Mouse (Mus musculus): Measurements from ENCODE around the gene Rem2. TPM values are rescaled to one million over a fixed set of nuclear protein-coding genes. Genes with fewer than 3 reads are reported as not detected.

Rem2 gene
- 48.0 and 48.8 TPM in 2 replicates for polyA plus RNA-seq (2015; fragmentation: Nextera tagmentation; extraction: Ambion mirVana)

GRCm38 (mm10) chr14:54475941-54476844, at the start of gene Rem2:
TSS of gene Rem2 (plus strand) at chr14:54476100.
- Histone ChIP-seq H3K4me2 (peak within 1 kb of the TSS; percentile 87), H3K9ac (peak within 1 kb of the TSS; percentile 85), H3K4me3 (peak within 1 kb of the TSS; percentile 65), H3K27me3 (peaks cover 34% of the 10 kb centered on the region), H3K4me1 (replicated peaks) (peaks cover 52% of the 10 kb centered on the region), H3K9me3 (no peaks in the 10 kb centered on the region), H3K36me3 (peaks cover 5% of the 10 kb centered on the region), H3K27ac (peak within 1 kb of the TSS; percentile 91)
- peak; percentile 86 for ATAC-seq (ENCODE audit: low FRiP score)
- 2% methylated on average over 23 of the region's 23 CpGs for WGBS

DNA sequence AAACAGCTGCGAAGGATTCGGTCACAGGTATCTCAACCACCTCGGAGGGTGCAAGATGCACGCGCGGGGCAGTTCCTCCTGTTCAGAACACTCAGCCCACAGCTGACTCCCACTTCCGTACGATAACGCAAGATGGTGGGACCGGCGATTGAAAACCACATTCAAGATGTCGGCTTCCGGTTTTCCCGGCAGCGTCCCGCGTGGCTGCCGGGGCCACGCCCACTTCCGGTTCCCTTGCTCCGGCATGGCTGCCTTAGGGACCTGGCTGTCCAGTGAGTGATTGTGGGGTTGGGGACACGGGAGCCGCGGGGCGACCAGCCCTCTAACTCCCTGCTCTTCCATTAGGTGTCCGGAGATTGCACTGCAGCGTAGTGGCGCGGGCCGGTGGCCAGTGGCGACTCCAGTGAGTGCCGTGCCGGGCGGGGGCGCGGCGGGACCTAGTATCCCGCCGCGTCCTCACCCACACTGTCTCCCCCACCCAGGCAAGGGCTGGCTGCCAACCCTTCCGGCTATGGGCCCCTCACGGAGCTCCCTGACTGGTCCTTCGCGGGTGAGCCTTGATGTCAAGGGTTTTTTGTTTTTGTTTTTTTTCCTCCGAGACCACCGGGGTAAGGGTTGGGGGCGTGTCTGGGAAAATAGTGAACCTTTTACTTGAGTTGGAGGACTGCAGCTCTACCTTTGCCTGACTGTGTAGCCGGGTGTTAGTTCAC, 49.1 kb upstream of the Rem2 start, which contains the start of gene Mrpl52:
Gene Mrpl52, plus strand, starts transcription at position 221 of the 710 bp plus-strand sequence.
- Histone ChIP-seq H3K4me1 (replicated peaks) (peaks cover 51% of the 10 kb centered on the region), H3K4me2 (peak within 1 kb of the TSS; percentile 67), H3K36me3 (peaks cover 8% of the 10 kb centered on the region; the same call in 1 of the 2 replicates), H3K27me3 (peaks cover 3% of the 10 kb centered on the region; the same call in 1 of the 2 replicates), H3K9ac (peak within 1 kb of the TSS; percentile 91), H3K4me3 (peak within 1 kb of the TSS; percentile 88), H3K9me3 (no peaks in the 10 kb centered on the region), H3K27ac (peak within 1 kb of the TSS; percentile 94)
- ATAC-seq (ENCODE audit: low FRiP score), result peak; percentile 88
- under 1% methylated on average over 48 of the region's 48 CpGs for WGBS

- H3K9me3 ChIP-seq, result no peaks in the 10 kb centered on the region
- H3K27me3 ChIP-seq, result peaks cover 12% of the 10 kb centered on the region
- peak overlapping the region; percentile 67 for H3K4me2 ChIP-seq
- no peak overlapping the region for H3K27ac ChIP-seq
- ATAC-seq (ENCODE audit: low FRiP score), result no peak
- peaks cover 8% of the 10 kb centered on the region; the same call in 1 of the 2 replicates for H3K36me3 ChIP-seq
- H3K9ac ChIP-seq, result peak overlapping the region; percentile 91
- peak overlapping the region; percentile 88 for H3K4me3 ChIP-seq
- 93% methylated on average over 7 of the region's 7 CpGs for WGBS
- peaks cover 59% of the 10 kb centered on the region for H3K4me1 ChIP-seq (replicated peaks)
Observed at GRCm38 (mm10) chr14:54427696-54428095, 48.2 kb upstream of the Rem2 start.

- H3K27me3 ChIP-seq, result peaks cover 19% of the 10 kb centered on the region
- no peak overlapping the region for H3K9ac ChIP-seq
- WGBS, result 96% methylated on average over 5 of the region's 5 CpGs
- peaks cover 8% of the 10 kb centered on the region; the same call in 1 of the 2 replicates for H3K36me3 ChIP-seq
- no peaks in the 10 kb centered on the region for H3K9me3 ChIP-seq
- no peak overlapping the region for H3K4me3 ChIP-seq
- H3K4me1 ChIP-seq (replicated peaks), result peaks cover 64% of the 10 kb centered on the region
- H3K27ac ChIP-seq, result no peak overlapping the region
- ATAC-seq (ENCODE audit: low FRiP score), result no peak
- H3K4me2 ChIP-seq, result no peak overlapping the region
Observed at GRCm38 (mm10) chr14:54428421-54428820, 47.5 kb upstream of the Rem2 start.

- peak overlapping the region; percentile 71 for H3K4me2 ChIP-seq
- ATAC-seq (ENCODE audit: low FRiP score), result no peak
- peak overlapping the region; percentile 6; the same call in 1 of the 2 replicates for H3K9ac ChIP-seq
- H3K27ac ChIP-seq, result peak overlapping the region; percentile 87
- peak overlapping the region; percentile 55; the same call in 1 of the 2 replicates for H3K4me3 ChIP-seq
- H3K27me3 ChIP-seq, result peaks cover 19% of the 10 kb centered on the region
- no peaks in the 10 kb centered on the region for H3K9me3 ChIP-seq
- H3K4me1 ChIP-seq (replicated peaks), result peaks cover 72% of the 10 kb centered on the region
- peaks cover 8% of the 10 kb centered on the region; the same call in 1 of the 2 replicates for H3K36me3 ChIP-seq
- WGBS, result 73% methylated on average over 7 of the region's 7 CpGs
Observed at GRCm38 (mm10) chr14:54429332-54430093, 46.4 kb upstream of the Rem2 start.

DNA sequence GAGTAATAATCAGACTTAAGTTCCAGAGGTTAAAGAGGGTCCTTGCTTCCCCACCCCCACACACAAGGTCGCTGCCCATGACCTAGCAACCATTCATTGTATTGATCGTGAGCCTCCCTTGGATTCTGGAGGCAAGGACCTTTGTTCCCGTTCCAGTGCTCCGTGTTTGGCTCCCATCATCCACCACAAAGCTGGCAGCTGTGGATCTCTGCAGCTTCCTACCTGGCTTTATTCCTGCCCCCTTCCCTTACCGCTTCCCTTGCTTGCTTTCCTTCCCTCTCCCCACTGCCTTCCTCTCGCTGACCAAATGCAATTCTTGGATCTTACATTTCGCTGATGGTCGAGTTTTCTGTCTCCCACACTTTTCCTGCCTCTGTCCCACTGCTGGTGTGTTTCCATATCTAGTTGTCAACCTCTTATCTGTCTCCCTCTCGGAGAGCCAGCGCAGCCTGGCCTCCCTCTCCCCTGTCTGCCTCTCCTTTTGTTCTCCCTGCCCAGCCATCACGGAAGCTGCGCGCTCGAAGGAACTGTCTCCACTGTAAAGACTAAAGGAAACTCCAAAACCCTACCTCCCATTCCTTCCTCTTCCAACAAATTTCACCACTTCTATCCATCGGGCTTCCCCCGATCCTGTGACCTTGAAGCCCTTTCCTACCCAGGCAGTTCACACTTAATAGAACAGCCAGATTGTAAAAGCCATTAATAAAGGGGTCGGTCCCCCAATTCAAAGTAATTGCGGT, 45.3 kb upstream of the Rem2 start:
- no peak for ATAC-seq (ENCODE audit: low FRiP score)
- peaks cover 70% of the 10 kb centered on the region for H3K4me1 ChIP-seq (replicated peaks)

GRCm38 (mm10) chr14:54431334-54432077, 44.4 kb upstream of the Rem2 start, which contains the start of gene Mmp14:
TSS of gene Mmp14 (plus strand) at chr14:54431612.
- Histone ChIP-seq H3K9ac (peak within 1 kb of the TSS; percentile 85), H3K27ac (peak within 1 kb of the TSS; percentile 87), H3K4me1 (replicated peaks) (peaks cover 62% of the 10 kb centered on the region), H3K4me2 (peak within 1 kb of the TSS; percentile 71), H3K27me3 (peaks cover 19% of the 10 kb centered on the region), H3K36me3 (peaks cover 10% of the 10 kb centered on the region; the same call in 1 of the 2 replicates), H3K4me3 (peak within 1 kb of the TSS; percentile 55), H3K9me3 (no peaks in the 10 kb centered on the region)
- ATAC-seq (ENCODE audit: low FRiP score), result peak; percentile 11; the same call in 1 of the 2 replicates
- under 1% methylated on average over 48 of the region's 49 CpGs for WGBS

More for the DNA sequence above, 45.3 kb upstream of the Rem2 start:
- Histone ChIP-seq H3K9me3 (no peaks in the 10 kb centered on the region), H3K4me2 (peak overlapping the region; percentile 71), H3K9ac (peak overlapping the region; percentile 85), H3K27ac (peak overlapping the region; percentile 87), H3K36me3 (peaks cover 8% of the 10 kb centered on the region; the same call in 1 of the 2 replicates), H3K4me3 (peak overlapping the region; percentile 55), H3K27me3 (peaks cover 19% of the 10 kb centered on the region)
- WGBS, result 4% methylated on average over 18 of the region's 18 CpGs

GRCm38 (mm10) chr14:54432078-54432836, 43.6 kb upstream of the Rem2 start:
- ATAC-seq (ENCODE audit: low FRiP score), result peak; percentile 50; the same call in 1 of the 2 replicates
- peaks cover 61% of the 10 kb centered on the region for H3K4me1 ChIP-seq (replicated peaks)

GRCm38 (mm10) chr14:54432837-54433830, 42.8 kb upstream of the Rem2 start:
- Histone ChIP-seq H3K27ac (peak overlapping the region; percentile 87), H3K9ac (peak overlapping the region; percentile 85), H3K4me3 (peak overlapping the region; percentile 55), H3K36me3 (peaks cover 12% of the 10 kb centered on the region), H3K4me1 (replicated peaks) (peaks cover 52% of the 10 kb centered on the region), H3K9me3 (no peaks in the 10 kb centered on the region), H3K4me2 (peak overlapping the region; percentile 71), H3K27me3 (peaks cover 19% of the 10 kb centered on the region)
- WGBS, result 42% methylated on average over 17 of the region's 17 CpGs
- peak; percentile 7; the same call in 1 of the 2 replicates for ATAC-seq (ENCODE audit: low FRiP score)

More at GRCm38 (mm10) chr14:54432078-54432836, 43.6 kb upstream of the Rem2 start:
- H3K9ac ChIP-seq, result peak overlapping the region; percentile 85
- peak overlapping the region; percentile 71 for H3K4me2 ChIP-seq
- H3K4me3 ChIP-seq, result peak overlapping the region; percentile 55
- WGBS, result 3% methylated on average over 54 of the region's 54 CpGs
- peaks cover 11% of the 10 kb centered on the region; the same call in 1 of the 2 replicates for H3K36me3 ChIP-seq
- no peaks in the 10 kb centered on the region for H3K9me3 ChIP-seq
- peaks cover 19% of the 10 kb centered on the region for H3K27me3 ChIP-seq
- peak overlapping the region; percentile 87 for H3K27ac ChIP-seq
